Mouse (Mus musculus): Measurements from ENCODE around the gene Exosc3. TPM values are rescaled to one million over a fixed set of nuclear protein-coding genes. Genes with fewer than 3 reads are reported as not detected.

The Exosc3 gene
- polyA plus RNA-seq (2012; rRNA removed), result 34.0 and 35.7 TPM in 2 replicates

DNA sequence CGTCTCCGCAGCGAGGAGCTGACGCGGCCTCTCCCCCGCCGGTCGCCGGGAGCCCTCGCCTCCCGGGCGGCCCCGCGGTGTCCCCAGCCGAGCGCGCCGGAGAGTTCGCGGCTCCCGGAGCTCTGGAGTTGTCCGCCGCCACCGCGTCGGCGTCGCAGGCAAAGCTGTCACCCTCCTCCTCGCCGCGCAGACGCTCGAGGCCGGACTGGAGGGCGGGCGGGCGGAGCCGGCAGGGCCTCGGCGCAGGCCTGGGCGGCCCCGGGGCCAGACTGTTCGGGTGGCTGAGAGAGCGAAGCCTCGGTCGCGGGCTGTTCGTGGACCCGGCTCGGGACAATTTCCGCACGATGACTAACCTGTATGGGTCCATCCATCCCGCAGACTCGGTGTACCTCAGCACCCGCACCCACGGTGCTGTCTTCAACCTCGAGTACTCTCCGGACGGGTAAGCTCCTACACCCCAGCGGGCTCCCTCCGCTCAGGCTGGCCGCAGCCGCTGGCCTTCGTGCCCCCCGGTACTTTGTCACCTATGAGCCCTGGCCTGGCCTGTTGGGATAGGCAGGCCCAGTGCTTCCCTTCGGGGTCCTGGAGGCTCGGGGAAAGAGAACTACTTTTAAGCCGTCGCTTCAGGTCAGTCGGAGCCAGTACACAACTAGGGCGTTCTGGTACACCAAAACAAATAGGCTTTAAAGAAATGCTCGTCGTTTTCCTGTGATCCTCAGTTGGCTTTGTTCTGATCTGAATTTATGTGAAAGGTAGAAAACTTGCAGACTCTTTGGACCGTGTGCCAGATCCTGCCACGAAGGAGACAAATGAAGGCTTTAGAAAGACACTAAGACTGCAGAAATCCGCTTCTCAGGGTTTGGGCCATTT is at the start of gene Exosc3:
Gene Exosc3 (minus strand): TSS at position 447 of the 870 bp plus-strand sequence.

DNA sequence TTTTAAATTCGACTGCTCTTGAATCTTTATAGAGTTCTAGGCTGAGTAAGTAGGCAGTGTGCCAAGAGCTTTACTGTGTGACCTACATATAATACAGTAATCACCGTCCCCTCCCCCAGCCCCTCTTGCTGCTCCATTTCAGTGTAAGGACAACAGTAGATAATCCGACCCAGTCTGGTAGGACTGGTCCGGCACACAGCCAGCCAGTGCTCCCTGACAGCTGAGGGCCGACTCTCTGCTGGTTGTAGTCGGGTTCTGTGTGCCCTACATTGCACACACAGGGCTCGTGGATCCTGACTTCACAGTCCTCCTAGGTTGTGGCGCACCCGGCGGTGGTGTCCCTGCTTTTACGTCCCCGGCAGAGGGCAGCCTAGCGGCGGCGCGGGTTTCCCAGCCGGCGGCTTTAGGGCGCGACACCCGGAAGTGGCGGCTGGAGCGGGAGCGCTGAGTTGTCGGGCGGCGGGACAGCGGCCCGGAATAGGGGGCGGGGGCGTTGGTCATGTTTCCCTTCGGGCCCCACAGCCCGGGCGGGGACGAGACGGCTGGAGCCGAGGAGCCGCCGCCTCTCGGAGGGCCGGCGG is 773 bp downstream of the Exosc3 start, which contains the start of gene Dcaf10:
Gene Dcaf10 (plus strand): TSS at position 433 of the 581 bp plus-strand sequence.

DNA sequence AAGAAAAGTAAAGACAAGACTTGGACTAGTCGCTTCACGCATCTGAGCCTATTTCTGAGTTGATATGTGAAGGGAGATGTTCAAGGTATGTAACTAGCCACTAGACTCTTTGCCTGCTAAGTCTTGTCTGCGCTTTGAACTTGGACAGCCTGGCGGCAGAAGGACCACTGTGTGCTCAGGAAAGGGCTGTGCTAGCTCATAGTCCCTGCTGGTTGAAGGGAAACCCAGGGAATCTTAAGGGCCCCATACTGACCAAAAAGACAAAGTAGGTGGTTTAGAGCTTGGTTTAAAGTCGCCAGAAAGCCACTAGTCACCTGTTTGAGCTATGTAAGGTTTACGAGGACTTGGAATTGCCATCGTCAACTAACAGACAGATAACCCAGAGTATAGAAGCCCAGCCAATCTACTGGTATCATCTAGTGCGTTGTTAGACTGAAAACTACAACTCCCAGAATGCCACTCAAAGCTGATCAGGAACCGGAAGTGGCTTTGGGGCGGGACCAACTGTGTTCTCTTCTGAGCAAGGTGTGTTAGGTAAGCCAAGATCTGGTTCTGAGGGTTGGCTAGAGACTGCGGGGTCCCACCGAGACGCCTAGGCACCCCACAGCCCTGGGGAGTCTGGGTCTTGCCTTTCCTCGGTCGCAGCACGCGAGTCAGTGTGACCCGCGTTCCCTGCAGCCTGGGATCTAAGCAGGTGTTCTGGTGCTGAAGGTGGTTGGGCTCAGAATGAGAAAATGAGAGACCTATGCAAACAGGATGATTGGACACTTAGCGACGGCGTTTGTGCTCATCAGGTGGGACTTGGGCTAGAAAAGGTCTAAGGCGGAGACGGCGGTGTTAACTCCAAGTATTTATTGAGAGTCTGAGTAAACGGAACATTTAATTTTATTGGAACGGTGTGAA is 45.6 kb downstream of the Exosc3 start, which contains the start of gene Trmt10b:
Gene Trmt10b (plus strand): TSS at position 466 of the 903 bp plus-strand sequence.

Other genes starting within 250 kb of the Exosc3 start
- 129 and 142 TPM in 2 replicates for gene Tomm5, start 234.6 kb downstream of the Exosc3 start, polyA plus RNA-seq (2012; rRNA removed)
- 0.17 and 0.20 TPM in 2 replicates for gene Frmpd1, start 157.9 kb downstream of the Exosc3 start, polyA plus RNA-seq (2012; rRNA removed)
- 2.5 and 2.6 TPM in 2 replicates for gene Trmt10b, start 45.6 kb downstream of the Exosc3 start, polyA plus RNA-seq (2012; rRNA removed)
- gene Dcaf10, start 631 bp downstream of the Exosc3 start, polyA plus RNA-seq (2012; rRNA removed), result 3.8 and 4.3 TPM in 2 replicates
- 49.7 and 61.8 TPM in 2 replicates for gene Slc25a51, start 66.0 kb upstream of the Exosc3 start, polyA plus RNA-seq (2012; rRNA removed)
- gene Shb, start 189.7 kb upstream of the Exosc3 start, polyA plus RNA-seq (2012; rRNA removed), result 7.5 and 8.8 TPM in 2 replicates

All from liver, embryonic 14 days (tissue).